In genomic region chr8:111678111-111678510, GRCm38 (mm10) we compare ENCODE assay signal across 9 mouse cellular contexts. TPM values are rescaled to one million over a fixed set of nuclear protein-coding genes. Genes with fewer than 3 reads are reported as not detected.
DNase-seq lines count a peak whose midpoint lies in the region; ATAC-seq lines count a peak whose summit lies in the region.
"Had no signal": no experiment of that assay in that cellular context is flagged by ENCODE, and none has a peak within 500 bp of the region (broad histone marks: within the 10 kb centered on the region; RNA-seq: fewer than 3 reads in every experiment).

No protein-coding gene starts in this region.

- H3K4me2 ChIP-seq in kidney, embryonic 15.5 days: no peak overlapping the region
- H3K4me2 ChIP-seq in midbrain, embryonic 11.5 days: no peak overlapping the region
- H3K4me2 ChIP-seq in stomach, embryonic 16.5 days (ENCODE audit: low read depth, low read length): no peak overlapping the region
- H3K4me2 ChIP-seq: embryonic facial prominence, embryonic 13.5 days had no signal

- H3K9ac ChIP-seq in kidney, embryonic 15.5 days: no peak overlapping the region
- H3K9ac ChIP-seq in midbrain, embryonic 11.5 days (ENCODE audit: low read length): no peak overlapping the region
- no peak overlapping the region for H3K9ac ChIP-seq in stomach, embryonic 16.5 days (ENCODE audit: low read length)
- H3K9ac ChIP-seq: embryonic facial prominence, embryonic 13.5 days had no signal

- H3K4me3 ChIP-seq in kidney, embryonic 15.5 days (replicated peaks): no peak overlapping the region
- H3K4me3 ChIP-seq in midbrain, embryonic 11.5 days (ENCODE audit: low read depth, low read length): no peak overlapping the region
- H3K4me3 ChIP-seq in stomach, embryonic 16.5 days (replicated peaks; ENCODE audit: low read length): no peak overlapping the region
- H3K4me3 ChIP-seq: embryonic facial prominence, embryonic 13.5 days had no signal

- H3K27me3 ChIP-seq in kidney, embryonic 15.5 days: no peaks in the 10 kb centered on the region
- H3K27me3 ChIP-seq in midbrain, embryonic 11.5 days (ENCODE audit: control insufficient read depth, insufficient read depth, low read length): no peaks in the 10 kb centered on the region
- H3K27me3 ChIP-seq in stomach, embryonic 16.5 days (ENCODE audit: control insufficient read depth, insufficient read depth, low read length): no peaks in the 10 kb centered on the region
- H3K27me3 ChIP-seq: embryonic facial prominence, embryonic 13.5 days had no signal

- no peaks in the 10 kb centered on the region for H3K36me3 ChIP-seq in kidney, embryonic 15.5 days
- H3K36me3 ChIP-seq in midbrain, embryonic 11.5 days (ENCODE audit: control insufficient read depth, insufficient read depth, low read length): no peaks in the 10 kb centered on the region
- no peaks in the 10 kb centered on the region for H3K36me3 ChIP-seq in stomach, embryonic 16.5 days (ENCODE audit: control insufficient read depth, insufficient read depth, low read length)

- peaks cover 5% of the 10 kb centered on the region; the same call in 1 of the 2 replicates for H3K9me3 ChIP-seq in kidney, embryonic 15.5 days (replicated peaks)
- no peaks in the 10 kb centered on the region for H3K9me3 ChIP-seq in midbrain, embryonic 11.5 days (ENCODE audit: control insufficient read depth, low read length)
- H3K9me3 ChIP-seq in stomach, embryonic 16.5 days (replicated peaks; ENCODE audit: control insufficient read depth, low read length): no peaks in the 10 kb centered on the region

- no peak overlapping the region for H3K27ac ChIP-seq in kidney, embryonic 15.5 days
- H3K27ac ChIP-seq in midbrain, embryonic 11.5 days (ENCODE audit: low read depth, low read length): no peak overlapping the region
- no peak overlapping the region for H3K27ac ChIP-seq in stomach, embryonic 16.5 days (ENCODE audit: low read length)
- H3K27ac ChIP-seq: embryonic facial prominence, embryonic 13.5 days had no signal

- DNase-seq in kidney, adult 18-20 months: peak; percentile 52
- DNase-seq in adrenal gland, adult 8-10 months: peak; percentile 26
- DNase-seq in embryo, embryonic 11 days: peak; percentile 77
- DNase-seq in heart, postnatal 4 days: peak; percentile 72
- DNase-seq in left cerebral cortex, adult 18-20 months (ENCODE audit: low spot score in 2 of 2): peak; percentile 52 to 76
- peak; percentile 95 for DNase-seq in midbrain, embryonic 11.5 days (ENCODE audit: low spot score, missing footprints)

- WGBS in kidney, embryonic 15.5 days: 33% methylated on average over 3 of the region's 3 CpGs
- 30% methylated on average over 3 of the region's 3 CpGs for WGBS in midbrain, embryonic 11.5 days
- WGBS in stomach, embryonic 16.5 days: 16% methylated on average over 3 of the region's 3 CpGs

- H3K4me1 ChIP-seq in kidney, embryonic 15.5 days: peaks cover 6% of the 10 kb centered on the region; the same call in 1 of the 2 replicates
- no peaks in the 10 kb centered on the region for H3K4me1 ChIP-seq in midbrain, embryonic 11.5 days (ENCODE audit: control insufficient read depth, insufficient read depth, low read length)
- no peaks in the 10 kb centered on the region for H3K4me1 ChIP-seq in stomach, embryonic 16.5 days (ENCODE audit: control insufficient read depth, insufficient read depth, low read length)
- H3K4me1 ChIP-seq: embryonic facial prominence, embryonic 13.5 days had no signal

- ATAC-seq in kidney, embryonic 15.5 days (replicated peaks; ENCODE audit: low FRiP score): no peak
- ATAC-seq in midbrain, embryonic 11.5 days (ENCODE audit: low FRiP score): no peak
- ATAC-seq in stomach, embryonic 16.5 days (ENCODE audit: insufficient read depth, low FRiP score): 0 out of 2 replicates have a peak, but pooled peaks have one; percentile 23

RNA-seq across cellular contexts. Expression of gene Ctrb1, which starts 12.7 kb away (rescaled TPM):
- 0.45 and 5.2 TPM in 2 replicates for polyA plus RNA-seq in kidney, embryonic 15.5 days (2015; fragmentation: Nextera tagmentation; extraction: Ambion mirVana)
- not detected for total RNA-seq in adrenal gland, adult 8-10 months (2022)
- not detected for total RNA-seq in heart, postnatal 4 days (2021)
- not detected for total RNA-seq in left cerebral cortex, adult 18-20 months (2021)
- polyA plus RNA-seq in midbrain, embryonic 11.5 days (2014; fragmentation: Nextera tagmentation; extraction: Ambion mirVana): not detected in 2 replicates
- 3,395 and 3,754 TPM in 2 replicates for polyA plus RNA-seq in stomach, embryonic 16.5 days (2015; fragmentation: Nextera tagmentation; extraction: Ambion mirVana)
- polyA plus RNA-seq: embryonic facial prominence, embryonic 13.5 days had no signal

RNA-seq across cellular contexts. Expression of gene Zfp1, which starts 34.9 kb away (rescaled TPM):
- polyA plus RNA-seq in kidney, embryonic 15.5 days (2015; fragmentation: Nextera tagmentation; extraction: Ambion mirVana): 20.4 and 21.2 TPM in 2 replicates
- total RNA-seq in adrenal gland, adult 8-10 months (2022): 10 to 100 TPM in 2 of 4 experiments, 1 to 10 TPM in 2; 7.9 to 11.6 (median 9.7) TPM
- 10 to 100 TPM; 10.1 to 10.5 TPM for total RNA-seq in heart, postnatal 4 days (2021)
- 10 to 100 TPM; 21.0 to 23.3 TPM for total RNA-seq in left cerebral cortex, adult 18-20 months (2021)
- polyA plus RNA-seq in midbrain, embryonic 11.5 days (2014; fragmentation: Nextera tagmentation; extraction: Ambion mirVana): 23.8 and 25.6 TPM in 2 replicates
- 19.3 TPM in 2 replicates for polyA plus RNA-seq in stomach, embryonic 16.5 days (2015; fragmentation: Nextera tagmentation; extraction: Ambion mirVana)

RNA-seq across cellular contexts. Expression of gene Ldhd, which starts 47.9 kb away (rescaled TPM):
- polyA plus RNA-seq in kidney, embryonic 15.5 days (2015; fragmentation: Nextera tagmentation; extraction: Ambion mirVana): 1.2 and 1.3 TPM in 2 replicates
- total RNA-seq in adrenal gland, adult 8-10 months (2022): 100 to 1,000 TPM in 1 of 4 experiments, 10 to 100 TPM in 3; 58.4 to 109 (median 76.4) TPM
- 1 to 10 TPM; 2.7 to 3.8 TPM for total RNA-seq in heart, postnatal 4 days (2021)
- 1 to 10 TPM; 9.1 to 9.3 TPM for total RNA-seq in left cerebral cortex, adult 18-20 months (2021)
- 0.19 and 0.22 TPM in 2 replicates for polyA plus RNA-seq in midbrain, embryonic 11.5 days (2014; fragmentation: Nextera tagmentation; extraction: Ambion mirVana)
- polyA plus RNA-seq in stomach, embryonic 16.5 days (2015; fragmentation: Nextera tagmentation; extraction: Ambion mirVana): 2.9 and 3.4 TPM in 2 replicates

Comparison
In these comparisons a context has a peak if more than half of its experiments do, and no peak if none do; other contexts are left out.
1. DNase-seq: peak in every context shown above with its lines; median percentile 95 in midbrain, embryonic 11.5 days; 77 in embryo, embryonic 11 days; 72 in heart, postnatal 4 days; 64 in left cerebral cortex, adult 18-20 months; 52 in kidney, adult 18-20 months; 26 in adrenal gland, adult 8-10 months.
2. RNA of gene Ldhd, which starts 47.9 kb away (total RNA-seq): 58.4 to 109 TPM in adrenal gland, adult 8-10 months; 9.1 to 9.3 TPM in left cerebral cortex, adult 18-20 months and 2.7 to 3.8 TPM in heart, postnatal 4 days; every median in the first group is over 4 times any median in the second.